Mouse (Mus musculus): ENCODE measurements around the gene Hoxb6.

GRCm38 (mm10) chr11:96319071-96319902 lies 27.0 kb downstream of the Hoxb6 start:
- no peak for TF ChIP-seq ZC3H11A (IDR thresholded peaks at IDR 0.05; ENCODE audit: borderline replicate concordance, low read depth, low read length)
- TF ChIP-seq CHD2 (IDR thresholded peaks at IDR 0.05; ENCODE audit: low read depth, low read length): no peak
